Mouse (Mus musculus): ENCODE measurements around the gene Tigar. TPM values are rescaled to one million over a fixed set of nuclear protein-coding genes. Genes with fewer than 3 reads are reported as not detected.

Gene Tigar
- polyA plus RNA-seq, 1 experiment = 3.0 TPM

DNA sequence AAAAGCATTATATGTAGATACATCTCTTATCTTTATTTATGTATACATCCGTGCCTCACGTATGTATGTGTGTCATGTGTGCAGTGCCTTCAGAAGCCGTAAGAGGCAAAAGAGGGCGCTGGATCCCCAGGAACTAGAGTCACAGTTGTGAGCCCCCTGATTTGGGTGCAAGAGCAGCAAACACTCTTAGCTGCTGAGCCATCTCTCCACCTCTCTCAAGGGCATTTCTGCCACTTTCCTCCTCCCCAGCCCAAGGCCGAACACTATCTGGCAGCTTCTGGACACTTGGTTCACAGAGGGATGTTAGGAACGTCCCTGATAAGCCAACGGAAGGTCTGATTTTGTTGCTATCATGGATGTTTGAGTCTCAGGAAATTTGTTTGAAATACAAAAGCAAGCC lies 14.1 kb upstream of the Tigar start:
- Histone ChIP-seq H3K27me3 (replicated peaks; ENCODE audit: control insufficient read depth, insufficient read depth, low read length) (no peaks in the 10 kb centered on the region), H3K36me3 (ENCODE audit: control insufficient read depth, insufficient read depth, low read length) (no peaks in the 10 kb centered on the region), H3K4me3 (ENCODE audit: insufficient read depth, low read depth, low read length) (no peak overlapping the region), H3K4me1 (ENCODE audit: control insufficient read depth, insufficient read depth, low read length) (no peaks in the 10 kb centered on the region), H3K27ac (ENCODE audit: insufficient read depth, low read depth, low read length) (no peak overlapping the region)
- no peak for TF ChIP-seq CTCF (conservative IDR thresholded peaks at IDR 0.05; ENCODE audit: insufficient read depth, insufficient read length, low read depth, low read length)
- TF ChIP-seq POLR2A (IDR thresholded peaks at IDR 0.05; ENCODE audit: low read depth, low read length) = no peak
- no peak for DNase-seq
- 85% methylated on average over 7 of the region's 7 CpGs for WGBS

DNA sequence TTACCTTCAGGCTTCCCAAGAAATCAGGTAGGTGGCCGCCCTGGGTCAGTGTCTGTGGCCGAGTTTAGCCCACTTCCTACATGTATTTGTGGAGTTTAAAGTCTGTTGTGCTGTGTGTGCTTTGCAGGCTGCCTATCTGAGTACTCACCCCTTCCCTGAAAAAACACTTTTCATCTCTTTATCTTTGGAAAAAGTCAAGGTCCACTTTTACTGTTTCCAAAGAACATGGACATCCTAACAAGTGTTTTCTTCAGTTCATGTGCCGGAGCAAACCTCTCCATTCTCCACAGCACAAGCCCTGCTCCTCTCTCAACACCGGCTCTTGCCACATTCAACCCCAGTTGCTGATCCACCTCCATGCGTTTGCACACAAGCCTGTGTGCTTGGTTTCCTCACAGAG lies 13.6 kb upstream of the Tigar start:
- DNase-seq = no peak
- Histone ChIP-seq H3K27ac (ENCODE audit: insufficient read depth, low read depth, low read length) (no peak overlapping the region), H3K27me3 (replicated peaks; ENCODE audit: control insufficient read depth, insufficient read depth, low read length) (no peaks in the 10 kb centered on the region), H3K36me3 (ENCODE audit: control insufficient read depth, insufficient read depth, low read length) (no peaks in the 10 kb centered on the region), H3K4me3 (ENCODE audit: insufficient read depth, low read depth, low read length) (no peak overlapping the region), H3K4me1 (ENCODE audit: control insufficient read depth, insufficient read depth, low read length) (no peaks in the 10 kb centered on the region)
- TF ChIP-seq POLR2A (IDR thresholded peaks at IDR 0.05; ENCODE audit: low read depth, low read length) (no peak), CTCF (conservative IDR thresholded peaks at IDR 0.05; ENCODE audit: insufficient read depth, insufficient read length, low read depth, low read length) (no peak)
- 78% methylated on average over 5 of the region's 5 CpGs for WGBS

DNA sequence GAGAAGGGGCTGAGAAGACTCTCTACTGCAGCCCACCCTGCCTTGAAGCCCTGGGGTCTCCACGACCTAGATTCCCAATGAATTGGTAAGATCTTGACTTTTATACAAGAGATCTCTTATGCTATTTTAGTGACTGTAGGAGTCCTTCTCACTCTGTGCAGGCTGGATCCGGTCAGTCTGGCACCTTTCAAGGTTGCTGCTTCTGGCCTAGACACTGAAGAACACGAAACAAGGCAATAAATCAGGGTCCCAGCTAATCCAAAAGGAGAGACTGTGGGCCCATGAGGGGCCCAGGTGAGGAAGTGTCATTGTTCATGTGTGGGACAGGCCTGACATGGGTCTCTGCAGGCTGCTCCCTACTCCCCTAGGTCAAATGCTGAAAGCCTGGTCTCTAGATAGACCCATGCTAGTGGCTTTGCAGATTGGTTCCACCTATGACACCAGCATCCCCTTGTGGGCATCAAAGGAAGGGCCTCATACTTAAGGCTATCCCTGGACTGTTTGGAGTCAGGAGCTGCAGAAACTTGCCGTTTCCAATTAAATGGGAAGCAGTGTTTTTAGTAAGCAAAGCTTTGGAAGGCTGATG lies 13.0 kb upstream of the Tigar start:
- H3K4me1 ChIP-seq (ENCODE audit: control insufficient read depth, insufficient read depth, low read length) = no peaks in the 10 kb centered on the region
- no peak overlapping the region for H3K4me3 ChIP-seq (ENCODE audit: insufficient read depth, low read depth, low read length)
- H3K27ac ChIP-seq (ENCODE audit: insufficient read depth, low read depth, low read length) = no peak overlapping the region
- H3K36me3 ChIP-seq (ENCODE audit: control insufficient read depth, insufficient read depth, low read length) = no peaks in the 10 kb centered on the region
- no peak for TF ChIP-seq POLR2A (IDR thresholded peaks at IDR 0.05; ENCODE audit: low read depth, low read length)
- TF ChIP-seq CTCF (conservative IDR thresholded peaks at IDR 0.05; ENCODE audit: insufficient read depth, insufficient read length, low read depth, low read length) = peak; percentile 66
- H3K27me3 ChIP-seq (replicated peaks; ENCODE audit: control insufficient read depth, insufficient read depth, low read length) = no peaks in the 10 kb centered on the region
- no peak for DNase-seq
- WGBS = 61% methylated on average over 4 of the region's 4 CpGs

DNA sequence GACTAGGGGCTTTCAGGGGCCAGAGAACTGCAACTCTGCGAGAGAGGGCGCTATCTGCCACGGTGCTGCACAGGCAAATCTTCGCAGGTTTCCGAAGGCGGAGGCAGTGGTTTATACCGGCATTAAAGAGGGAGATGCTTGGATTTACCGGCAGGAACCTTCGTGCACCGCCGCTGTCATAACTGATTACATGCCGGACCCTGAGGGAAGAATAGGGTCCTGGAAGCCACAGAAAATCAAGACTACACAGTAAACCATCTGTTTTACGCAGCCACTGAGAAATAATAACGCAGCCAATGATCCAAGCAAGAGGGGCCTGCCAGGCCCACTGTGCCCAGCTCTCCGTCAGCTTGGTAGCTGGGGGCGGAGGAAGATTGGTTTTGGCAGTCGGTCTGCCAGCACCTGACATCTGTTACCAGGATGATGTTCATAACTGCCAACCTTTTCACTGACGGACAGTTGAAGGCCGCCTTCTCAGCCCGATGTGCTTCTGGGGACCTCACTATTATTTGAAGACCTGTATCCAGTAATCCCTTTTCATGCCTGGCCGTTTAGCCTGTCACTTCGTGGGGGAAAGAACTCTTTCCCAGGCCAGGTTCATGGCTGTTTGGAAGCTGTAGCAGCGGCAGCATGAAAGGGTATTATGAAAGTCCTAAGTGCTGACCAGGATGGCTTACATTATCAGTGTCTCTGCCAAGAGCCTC lies 5.5 kb upstream of the Tigar start:
- H3K36me3 ChIP-seq (ENCODE audit: control insufficient read depth, insufficient read depth, low read length) = no peaks in the 10 kb centered on the region
- H3K4me3 ChIP-seq (ENCODE audit: insufficient read depth, low read depth, low read length) = no peak overlapping the region
- TF ChIP-seq POLR2A (IDR thresholded peaks at IDR 0.05; ENCODE audit: low read depth, low read length) = no peak
- no peak for TF ChIP-seq CTCF (conservative IDR thresholded peaks at IDR 0.05; ENCODE audit: insufficient read depth, insufficient read length, low read depth, low read length)
- no peaks in the 10 kb centered on the region for H3K4me1 ChIP-seq (ENCODE audit: control insufficient read depth, insufficient read depth, low read length)
- no peak overlapping the region for H3K27ac ChIP-seq (ENCODE audit: insufficient read depth, low read depth, low read length)
- H3K27me3 ChIP-seq (replicated peaks; ENCODE audit: control insufficient read depth, insufficient read depth, low read length) = no peaks in the 10 kb centered on the region
- 76% methylated on average over 23 of the region's 23 CpGs for WGBS
- DNase-seq = no peak

DNA sequence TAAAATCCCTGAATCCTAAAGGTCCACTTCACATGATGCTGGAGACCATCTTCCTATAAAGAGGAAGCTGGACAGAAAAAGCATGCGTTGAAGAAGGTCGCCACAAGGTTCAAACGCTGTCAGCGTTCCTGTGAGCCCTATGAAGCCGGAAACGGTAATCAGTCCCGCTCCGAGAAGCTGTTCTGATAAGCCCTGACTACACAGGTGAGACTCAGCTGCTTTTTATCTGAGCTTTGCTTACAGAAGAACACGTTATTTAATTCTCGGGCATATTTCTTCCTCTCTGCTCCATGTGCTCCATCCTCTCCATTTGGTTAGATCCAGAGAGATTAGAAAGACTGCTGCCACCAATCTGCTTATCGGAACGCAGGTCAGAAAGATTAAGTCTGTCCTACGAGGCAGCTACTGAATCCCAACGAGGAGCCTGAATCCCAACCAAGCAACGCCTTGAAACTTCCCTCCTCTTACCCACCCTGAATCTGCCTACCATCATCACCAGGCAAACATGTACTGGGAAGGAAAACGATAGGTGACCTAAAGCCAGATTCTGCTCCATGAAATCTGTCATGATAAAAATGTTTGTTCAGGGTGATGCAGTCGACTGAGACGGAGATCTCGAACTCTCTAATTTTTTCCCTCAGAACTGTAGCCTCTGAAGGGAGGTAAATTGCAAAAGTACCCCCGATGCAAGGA lies 843 bp downstream of the Tigar start:
- WGBS = 43% methylated on average over 20 of the region's 20 CpGs
- Histone ChIP-seq H3K36me3 (ENCODE audit: control insufficient read depth, insufficient read depth, low read length) (no peaks in the 10 kb centered on the region), H3K4me3 (ENCODE audit: insufficient read depth, low read depth, low read length) (peak overlapping the region; percentile 98), H3K27ac (ENCODE audit: insufficient read depth, low read depth, low read length) (no peak overlapping the region), H3K27me3 (replicated peaks; ENCODE audit: control insufficient read depth, insufficient read depth, low read length) (no peaks in the 10 kb centered on the region), H3K4me1 (ENCODE audit: control insufficient read depth, insufficient read depth, low read length) (peaks cover 8% of the 10 kb centered on the region; the same call in 1 of the 2 replicates)
- no peak for DNase-seq
- TF ChIP-seq CTCF (conservative IDR thresholded peaks at IDR 0.05; ENCODE audit: insufficient read depth, insufficient read length, low read depth, low read length) (no peak), POLR2A (IDR thresholded peaks at IDR 0.05; ENCODE audit: low read depth, low read length) (no peak)

DNA sequence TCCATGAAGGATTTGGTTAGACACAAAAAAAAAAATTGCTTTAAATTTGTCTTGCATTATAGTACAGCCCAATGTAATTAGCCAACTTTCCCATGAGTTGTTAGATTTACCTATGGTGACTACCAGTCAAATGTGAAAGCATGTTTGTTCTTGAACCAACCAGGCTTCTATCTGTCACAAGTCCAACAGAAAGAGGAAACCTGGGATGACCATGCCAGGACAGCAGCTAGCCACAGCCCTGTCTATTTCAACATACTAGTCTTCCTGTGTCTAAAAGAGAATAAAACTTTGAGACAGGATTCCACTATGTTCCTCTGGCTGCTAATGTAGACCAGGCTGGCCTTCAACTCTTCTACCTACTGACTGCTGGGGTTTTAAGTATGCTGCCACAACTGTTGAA lies 1.9 kb downstream of the Tigar start:
- Histone ChIP-seq H3K4me1 (ENCODE audit: control insufficient read depth, insufficient read depth, low read length) (peaks cover 8% of the 10 kb centered on the region; the same call in 1 of the 2 replicates), H3K4me3 (ENCODE audit: insufficient read depth, low read depth, low read length) (no peak overlapping the region), H3K36me3 (ENCODE audit: control insufficient read depth, insufficient read depth, low read length) (no peaks in the 10 kb centered on the region), H3K27me3 (replicated peaks; ENCODE audit: control insufficient read depth, insufficient read depth, low read length) (no peaks in the 10 kb centered on the region), H3K27ac (ENCODE audit: insufficient read depth, low read depth, low read length) (no peak overlapping the region)
- no peak for DNase-seq
- TF ChIP-seq POLR2A (IDR thresholded peaks at IDR 0.05; ENCODE audit: low read depth, low read length) = no peak
- TF ChIP-seq CTCF (conservative IDR thresholded peaks at IDR 0.05; ENCODE audit: insufficient read depth, insufficient read length, low read depth, low read length) = no peak

DNA sequence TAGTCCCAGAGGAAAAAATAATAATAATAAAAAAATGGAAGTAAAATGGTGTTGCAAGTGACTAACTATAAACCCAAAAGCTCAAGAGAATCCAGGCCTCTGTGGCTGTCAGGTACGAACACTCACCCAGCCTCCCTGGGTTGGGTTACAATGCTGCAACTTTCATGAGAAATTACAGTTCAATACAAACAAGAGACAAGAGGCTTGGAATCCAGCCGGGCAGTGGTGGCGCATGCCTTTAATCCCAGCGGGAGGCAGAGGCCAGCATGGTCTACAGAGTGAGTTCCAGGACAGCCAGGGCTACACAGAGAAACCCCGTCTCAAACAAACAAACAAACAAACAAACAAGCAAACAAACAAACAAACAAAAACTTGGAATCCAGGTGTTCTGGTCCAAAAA lies 2.6 kb downstream of the Tigar start:
- TF ChIP-seq CTCF (conservative IDR thresholded peaks at IDR 0.05; ENCODE audit: insufficient read depth, insufficient read length, low read depth, low read length) (no peak), POLR2A (IDR thresholded peaks at IDR 0.05; ENCODE audit: low read depth, low read length) (no peak)
- peaks cover 8% of the 10 kb centered on the region; the same call in 1 of the 2 replicates for H3K4me1 ChIP-seq (ENCODE audit: control insufficient read depth, insufficient read depth, low read length)
- DNase-seq = no peak
- 70% methylated on average over 5 of the region's 5 CpGs for WGBS
- no peaks in the 10 kb centered on the region for H3K27me3 ChIP-seq (replicated peaks; ENCODE audit: control insufficient read depth, insufficient read depth, low read length)
- H3K36me3 ChIP-seq (ENCODE audit: control insufficient read depth, insufficient read depth, low read length) = no peaks in the 10 kb centered on the region
- no peak overlapping the region for H3K4me3 ChIP-seq (ENCODE audit: insufficient read depth, low read depth, low read length)
- H3K27ac ChIP-seq (ENCODE audit: insufficient read depth, low read depth, low read length) = no peak overlapping the region
